Mouse (Mus musculus) large intestine, adult 2 months (tissue): ENCODE measurements around the gene Spef1. TPM values are rescaled to one million over a fixed set of nuclear protein-coding genes. Genes with fewer than 3 reads are reported as not detected.

ENCODE experiments used
- DNase-seq: peaks from one replicate; pipeline ENCODE4 v3.0.0-alpha.2; 2012; ENCODE audit warnings: low read depth, low spot score
- WGBS: fragments of 180-500 bp; shearing (Covaris S2); methylation state at CpG from one replicate; pipeline ENCODE4 v1.1.7; 2018; 5-methylcytosine and 5-hydroxymethylcytosine counted together
- polyA plus RNA-seq: library from polyadenylated mRNA; depleted of rRNA; stranded (reverse); fragments of >200 nt; gene quantifications from 2 replicates; pipeline ENCODE4 v1.2.3, GENCODE M21; 2012

The Spef1 gene
- polyA plus RNA-seq, 1 experiment: 7.6 TPM

- DNase-seq: no peak
- WGBS: 95% methylated on average over 8 of the region's 8 CpGs
These were observed 40.1 kb downstream of the Spef1 start for GRCm38 (mm10) chr2:131147043-131147365.

- DNase-seq: no peak
- 91% methylated on average over 21 of the region's 21 CpGs for WGBS
These were observed 40.7 kb downstream of the Spef1 start for GRCm38 (mm10) chr2:131146193-131147042.

- 90% methylated on average over 2 of the region's 2 CpGs for WGBS
- no peak for DNase-seq
These were observed 41.5 kb downstream of the Spef1 start for GRCm38 (mm10) chr2:131145536-131145935.

- 79% methylated on average over 13 of the region's 13 CpGs for WGBS
- DNase-seq: no peak
These were observed 42.0 kb downstream of the Spef1 start for GRCm38 (mm10) chr2:131145121-131145520.

- WGBS: 70% methylated on average over 22 of the region's 22 CpGs
- no peak for DNase-seq
These were observed 43.9 kb downstream of the Spef1 start for GRCm38 (mm10) chr2:131143007-131143780.

GRCm38 (mm10) chr2:131142592-131142991 is 44.5 kb downstream of the Spef1 start:
- DNase-seq: no peak
- 33% methylated on average over 18 of the region's 18 CpGs for WGBS

GRCm38 (mm10) chr2:131141336-131141986 is 45.6 kb downstream of the Spef1 start:
- DNase-seq: no peak
- WGBS: 84% methylated on average over 8 of the region's 8 CpGs

GRCm38 (mm10) chr2:131140533-131140905 is 46.6 kb downstream of the Spef1 start:
- 68% methylated on average over 5 of the region's 5 CpGs for WGBS
- DNase-seq: no peak

GRCm38 (mm10) chr2:131139886-131140532 is 47.1 kb downstream of the Spef1 start:
- 21% methylated on average over 5 of the region's 5 CpGs for WGBS
- no peak for DNase-seq

GRCm38 (mm10) chr2:131139287-131139686 is 47.8 kb downstream of the Spef1 start:
- no peak for DNase-seq
- WGBS: 90% methylated on average over 5 of the region's 5 CpGs

- 84% methylated on average over 7 of the region's 7 CpGs for WGBS
- no peak for DNase-seq
These were observed 48.3 kb downstream of the Spef1 start for GRCm38 (mm10) chr2:131138760-131139159.

GRCm38 (mm10) chr2:131138296-131138695 is 48.8 kb downstream of the Spef1 start:
- DNase-seq: no peak
- 92% methylated on average over 4 of the region's 4 CpGs for WGBS

GRCm38 (mm10) chr2:131135521-131136139 is 51.5 kb downstream of the Spef1 start:
- no peak for DNase-seq
- WGBS: 83% methylated on average over 11 of the region's 11 CpGs

- 85% methylated on average over 8 of the region's 8 CpGs for WGBS
- no peak for DNase-seq
These were observed 52.2 kb downstream of the Spef1 start for GRCm38 (mm10) chr2:131134826-131135400.

GRCm38 (mm10) chr2:131134381-131134780 is 52.7 kb downstream of the Spef1 start:
- WGBS: 65% methylated on average over 1 of the region's 1 CpGs

GRCm38 (mm10) chr2:131132930-131133547 is 54.0 kb downstream of the Spef1 start, which contains the start of gene Gm11037:
Gm11037 (plus strand) TSS chr2:131133497.
- DNase-seq: no peak
- WGBS: 89% methylated on average over 9 of the region's 9 CpGs

More at GRCm38 (mm10) chr2:131134381-131134780, 52.7 kb downstream of the Spef1 start:
- no peak for DNase-seq

GRCm38 (mm10) chr2:131132111-131132888 is 54.8 kb downstream of the Spef1 start:
- DNase-seq: no peak
- 79% methylated on average over 10 of the region's 10 CpGs for WGBS

- 91% methylated on average over 2 of the region's 2 CpGs for WGBS
- DNase-seq: no peak
These were observed 56.2 kb downstream of the Spef1 start for GRCm38 (mm10) chr2:131130849-131131248.
